Mouse (Mus musculus): ENCODE measurements at regions not wholly inside any gene's neighbourhood (a gene's known extent, or its start where the extent isn't known, plus 50 kb on each side); places are given as distances from the start of the nearest gene placed in this dataset.

DNA sequence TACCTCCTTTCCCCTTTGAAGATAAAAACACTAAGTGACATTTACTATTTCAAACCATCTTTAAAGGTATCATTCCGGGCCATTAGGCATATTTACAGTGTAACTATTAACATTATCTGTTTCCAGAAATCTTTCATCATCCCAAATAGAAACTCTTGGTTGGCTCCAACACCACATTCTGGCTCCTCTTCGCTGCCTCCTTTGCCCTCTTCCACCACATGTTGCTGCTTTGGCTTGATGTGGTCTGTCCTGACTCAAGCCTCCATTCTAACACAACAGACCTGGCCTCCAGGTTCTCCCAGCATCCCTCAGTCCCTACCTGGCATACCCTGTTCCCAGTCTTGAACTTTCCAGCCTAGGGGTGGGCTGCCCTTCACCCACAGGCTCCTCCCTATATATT, 56.2 kb upstream of the Znrf2 start:
- TF ChIP-seq CTCF (IDR thresholded peaks at IDR 0.05 in 2 of 3, conservative IDR thresholded peaks at IDR 0.05 in 1 of 3; ENCODE audit: control insufficient read depth in 1 of 3, insufficient read depth in 1 of 3, low read depth in 2 of 3, low read length in 3 of 3, poor library complexity in 1 of 3, severe bottlenecking in 1 of 3): no peak
- no peak for TF ChIP-seq POLR2A (IDR thresholded peaks at IDR 0.05; ENCODE audit: control insufficient read depth in 1 of 2, insufficient read depth in 1 of 2, low read depth in 1 of 2, low read length in 2 of 2, poor library complexity in 1 of 2)
- no peak for TF ChIP-seq ELF1 (IDR thresholded peaks at IDR 0.05; ENCODE audit: low read depth, low read length)
- TF ChIP-seq EP300 (IDR thresholded peaks at IDR 0.05; ENCODE audit: low read depth in 1 of 2, low read length in 2 of 2): no peak
- no peak for TF ChIP-seq POLR2AphosphoS2 (IDR thresholded peaks at IDR 0.05; ENCODE audit: low read length)
- no peak for TF ChIP-seq ZKSCAN1 (IDR thresholded peaks at IDR 0.05; ENCODE audit: low read depth, low read length)
- TF ChIP-seq SIN3A (IDR thresholded peaks at IDR 0.05; ENCODE audit: low read length): no peak
